Mouse (Mus musculus) intestine, embryonic 16.5 days (tissue): ENCODE data around the gene Lrrc27. TPM values are rescaled to one million over a fixed set of nuclear protein-coding genes. Genes with fewer than 3 reads are reported as not detected.

Experiments
- ATAC-seq: fragments of 200-750 bp; cut with Nextera tagmentation; 2 replicates; pipeline ENCODE4 v1.8.0; 2017; ENCODE audit warnings: moderate TSS enrichment, moderate library complexity
- H3K27ac ChIP-seq: fragments of 300-500 bp; sonication (generic); 2 replicates; pipeline ENCODE4 v1.5.1; 2014; ENCODE audit warnings: mild to moderate bottlenecking, low read length
- H3K27me3 ChIP-seq: fragments of 300-500 bp; sonication (generic); replicated peaks from 2 replicates; pipeline ENCODE4 v1.6.1; 2014; ENCODE audit warnings: low read length, control low read depth, mixed read lengths; ENCODE audit not compliant: control insufficient read depth, insufficient read depth
- H3K36me3 ChIP-seq: fragments of 300-500 bp; sonication (generic); 2 replicates; pipeline ENCODE4 v1.6.1; 2014; ENCODE audit warnings: low read length, control low read depth; ENCODE audit not compliant: control insufficient read depth, insufficient read depth
- H3K4me1 ChIP-seq: fragments of 300-500 bp; sonication (generic); 2 replicates; pipeline ENCODE4 v1.6.1; 2014; ENCODE audit warnings: low read length, control low read depth, mixed read lengths; ENCODE audit not compliant: control insufficient read depth, insufficient read depth
- H3K4me2 ChIP-seq: fragments of 300-500 bp; sonication (generic); 2 replicates; pipeline ENCODE4 v1.6.1; 2014; ENCODE audit warnings: low read depth, low read length, control low read depth
- H3K4me3 ChIP-seq: fragments of 300-500 bp; sonication (generic); 2 replicates; pipeline ENCODE4 v1.5.1; 2014; ENCODE audit warnings: mild to moderate bottlenecking, low read length
- H3K9ac ChIP-seq: fragments of 300-500 bp; sonication (generic); 2 replicates; pipeline ENCODE4 v1.6.1; 2014; ENCODE audit warnings: low read depth, low read length
- H3K9me3 ChIP-seq: fragments of 300-500 bp; sonication (generic); 2 replicates; pipeline ENCODE4 v1.6.1; 2016; ENCODE audit warnings: low read length, control low read depth; ENCODE audit not compliant: control insufficient read depth
- WGBS: fragments of 180-500 bp; shearing (Covaris S2); extraction: QIAGEN DNeasy Blood & Tissue Kit; methylation state at CpG from one replicate; pipeline ENCODE4 v1.1.7; 2014; 5-methylcytosine and 5-hydroxymethylcytosine counted together
- polyA plus RNA-seq: library from polyadenylated mRNA; unstranded; fragments of >200 nt; fragmentation: Nextera tagmentation; extraction: Ambion mirVana; gene quantifications from 2 replicates; pipeline ENCODE4 v1.2.1, GENCODE M21; 2015

Lrrc27 gene
- 4.0 and 4.4 TPM in 2 replicates for polyA plus RNA-seq

GRCm38 (mm10) chr7:139212754-139213745 is at the start of gene Lrrc27, which contains the start of gene Stk32c:
TSS of gene Lrrc27 (plus strand) at chr7:139212988.
TSS of gene Stk32c (minus strand) at chr7:139213307.
- Histone ChIP-seq H3K4me2 (peak within 1 kb of the TSS; percentile 78), H3K36me3 (no peaks in the 10 kb centered on the region), H3K4me3 (peak within 1 kb of the TSS; percentile 68), H3K9ac (peak within 1 kb of the TSS; percentile 81), H3K9me3 (no peaks in the 10 kb centered on the region), H3K27me3 (no peaks in the 10 kb centered on the region), H3K4me1 (peaks cover 3% of the 10 kb centered on the region; the same call in 1 of the 2 replicates), H3K27ac (peak within 1 kb of the TSS; percentile 79)
- 2% methylated on average over 52 of the region's 53 CpGs for WGBS
- peak; percentile 98 for ATAC-seq

GRCm38 (mm10) chr7:139164410-139164809 is 48.4 kb upstream of the Lrrc27 start:
- Histone ChIP-seq H3K9ac (no peak overlapping the region), H3K9me3 (0 out of 2 replicates have a peak, but pooled peaks cover 5% of the 10 kb centered on the region), H3K4me2 (no peak overlapping the region), H3K4me1 (no peaks in the 10 kb centered on the region), H3K27ac (no peak overlapping the region), H3K27me3 (no peaks in the 10 kb centered on the region), H3K4me3 (no peak overlapping the region), H3K36me3 (no peaks in the 10 kb centered on the region)
- 56% methylated on average over 5 of the region's 5 CpGs for WGBS
- ATAC-seq: no peak

DNA sequence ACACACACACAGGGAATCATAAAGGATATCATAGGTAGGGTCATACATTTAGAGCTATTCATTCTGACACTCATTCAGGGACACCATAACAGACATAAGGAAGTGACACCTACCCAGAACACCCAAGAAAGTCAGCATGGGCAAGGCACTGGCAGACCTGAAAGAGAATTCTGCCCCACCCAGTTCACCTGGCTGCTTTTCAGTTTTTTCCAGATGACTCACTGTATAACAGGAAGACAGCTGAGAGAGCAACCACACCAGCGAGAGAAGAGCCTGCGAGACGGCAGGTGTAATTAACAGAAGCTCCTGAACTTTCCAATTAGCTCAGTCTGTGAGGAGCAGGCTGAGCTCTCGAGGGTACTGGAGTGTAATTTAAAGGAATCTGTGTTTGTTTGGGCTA is 43.6 kb upstream of the Lrrc27 start:
- H3K27me3 ChIP-seq: no peaks in the 10 kb centered on the region
- no peak overlapping the region for H3K4me2 ChIP-seq
- H3K4me1 ChIP-seq: no peaks in the 10 kb centered on the region
- WGBS: 47% methylated on average over 4 of the region's 4 CpGs
- ATAC-seq: no peak
- H3K9me3 ChIP-seq: 0 out of 2 replicates have a peak, but pooled peaks cover 5% of the 10 kb centered on the region
- H3K9ac ChIP-seq: no peak overlapping the region
- H3K27ac ChIP-seq: no peak overlapping the region
- H3K36me3 ChIP-seq: no peaks in the 10 kb centered on the region
- H3K4me3 ChIP-seq: no peak overlapping the region

DNA sequence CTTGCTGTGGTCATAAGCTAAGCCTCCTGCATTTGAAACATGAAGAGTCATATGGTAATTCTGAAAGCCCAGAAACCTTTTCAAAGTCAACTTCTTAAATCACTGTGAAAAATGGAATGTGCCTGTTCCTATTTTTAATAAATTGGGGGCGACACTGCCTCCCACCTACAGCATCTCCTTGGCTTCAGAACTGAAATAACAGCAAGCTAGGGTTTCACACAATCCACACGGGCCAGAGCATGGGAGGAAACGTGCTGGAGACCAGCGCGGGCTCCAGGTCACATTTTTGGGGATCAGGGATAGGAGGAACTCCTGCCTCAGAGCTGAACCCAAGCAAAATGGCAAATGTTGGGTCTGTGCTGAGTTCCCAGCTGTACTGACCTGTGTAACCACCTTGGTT is 33.5 kb upstream of the Lrrc27 start:
- H3K4me1 ChIP-seq: no peaks in the 10 kb centered on the region
- H3K4me3 ChIP-seq: no peak overlapping the region
- H3K27me3 ChIP-seq: no peaks in the 10 kb centered on the region
- WGBS: 75% methylated on average over 5 of the region's 5 CpGs
- no peak overlapping the region for H3K4me2 ChIP-seq
- no peaks in the 10 kb centered on the region for H3K9me3 ChIP-seq
- no peak for ATAC-seq
- no peaks in the 10 kb centered on the region for H3K36me3 ChIP-seq
- no peak overlapping the region for H3K9ac ChIP-seq
- no peak overlapping the region for H3K27ac ChIP-seq

GRCm38 (mm10) chr7:139180058-139180457 is 32.7 kb upstream of the Lrrc27 start:
- WGBS: 79% methylated on average over 3 of the region's 3 CpGs
- Histone ChIP-seq H3K4me3 (no peak overlapping the region), H3K27me3 (no peaks in the 10 kb centered on the region), H3K36me3 (no peaks in the 10 kb centered on the region), H3K4me1 (no peaks in the 10 kb centered on the region), H3K9me3 (no peaks in the 10 kb centered on the region), H3K4me2 (no peak overlapping the region), H3K27ac (no peak overlapping the region), H3K9ac (no peak overlapping the region)
- no peak for ATAC-seq

GRCm38 (mm10) chr7:139184396-139184795 is 28.4 kb upstream of the Lrrc27 start:
- H3K27me3 ChIP-seq: peaks cover 31% of the 10 kb centered on the region
- H3K4me1 ChIP-seq: peaks cover 8% of the 10 kb centered on the region
- H3K36me3 ChIP-seq: no peaks in the 10 kb centered on the region
- H3K4me2 ChIP-seq: no peak overlapping the region
- H3K27ac ChIP-seq: no peak overlapping the region
- no peak overlapping the region for H3K9ac ChIP-seq
- H3K9me3 ChIP-seq: no peaks in the 10 kb centered on the region
- 78% methylated on average over 4 of the region's 4 CpGs for WGBS
- no peak for ATAC-seq
- H3K4me3 ChIP-seq: no peak overlapping the region

- Histone ChIP-seq H3K4me2 (no peak overlapping the region), H3K4me1 (peaks cover 8% of the 10 kb centered on the region), H3K27me3 (peaks cover 31% of the 10 kb centered on the region), H3K9ac (no peak overlapping the region), H3K4me3 (no peak overlapping the region), H3K27ac (no peak overlapping the region), H3K9me3 (no peaks in the 10 kb centered on the region), H3K36me3 (no peaks in the 10 kb centered on the region)
- 74% methylated on average over 7 of the region's 7 CpGs for WGBS
- no peak for ATAC-seq
These were observed 27.9 kb upstream of the Lrrc27 start for GRCm38 (mm10) chr7:139184846-139185245.

GRCm38 (mm10) chr7:139185971-139186370 is 26.8 kb upstream of the Lrrc27 start:
- Histone ChIP-seq H3K9me3 (no peaks in the 10 kb centered on the region), H3K4me1 (peaks cover 8% of the 10 kb centered on the region), H3K27ac (no peak overlapping the region), H3K4me2 (no peak overlapping the region), H3K9ac (no peak overlapping the region), H3K27me3 (peaks cover 31% of the 10 kb centered on the region), H3K36me3 (no peaks in the 10 kb centered on the region), H3K4me3 (no peak overlapping the region)
- WGBS: 54% methylated on average over 5 of the region's 5 CpGs
- ATAC-seq: no peak

GRCm38 (mm10) chr7:139186436-139186835 is 26.4 kb upstream of the Lrrc27 start:
- Histone ChIP-seq H3K9me3 (no peaks in the 10 kb centered on the region), H3K27ac (no peak overlapping the region), H3K9ac (no peak overlapping the region), H3K4me3 (no peak overlapping the region), H3K4me1 (peaks cover 8% of the 10 kb centered on the region), H3K27me3 (peaks cover 31% of the 10 kb centered on the region), H3K4me2 (no peak overlapping the region), H3K36me3 (no peaks in the 10 kb centered on the region)
- WGBS: 67% methylated on average over 8 of the region's 8 CpGs
- no peak for ATAC-seq
